Mouse (Mus musculus): ENCODE measurements around the gene Spin2-ps6.
"Not testable (repeated sequence)": the region's sequence is repeated elsewhere in the genome, so short reads cannot be mapped to it uniquely, and the experiment has no call there.

The Spin2-ps6 gene

GRCm38 (mm10) chrX:33234569-33234968 is at the start of gene Spin2-ps6:
TSS of gene Spin2-ps6 (plus strand) at chrX:33234869.
- not testable (repeated sequence) for DNase-seq
